Mouse (Mus musculus) left cerebral cortex, postnatal 25 days (tissue): Measurements from ENCODE around the gene Pou2f1. TPM values are rescaled to one million over a fixed set of nuclear protein-coding genes. Genes with fewer than 3 reads are reported as not detected.

ENCODE experiments used
- DNase-seq, 2 experiments: peaks; one replicate each; pipeline ENCODE4 v3.0.0; 2022; ENCODE audit warnings: low spot score in 2 of 2, mixed read lengths in 1 of 2
- intact Hi-C: fragments of 180-260 bp; cut with DNase I; formaldehyde crosslinking; loops from one replicate; pipeline ENCODE4 v1.15.1; 2025
- total RNA-seq, 2 experiments: library from RNA; stranded (reverse); gene quantifications; 2 replicates each; pipeline ENCODE4 v1.2.3; 2021

Pou2f1 gene
- total RNA-seq, 2 experiments from 2014 or later = 14.3 to 21.5 TPM

DNA sequence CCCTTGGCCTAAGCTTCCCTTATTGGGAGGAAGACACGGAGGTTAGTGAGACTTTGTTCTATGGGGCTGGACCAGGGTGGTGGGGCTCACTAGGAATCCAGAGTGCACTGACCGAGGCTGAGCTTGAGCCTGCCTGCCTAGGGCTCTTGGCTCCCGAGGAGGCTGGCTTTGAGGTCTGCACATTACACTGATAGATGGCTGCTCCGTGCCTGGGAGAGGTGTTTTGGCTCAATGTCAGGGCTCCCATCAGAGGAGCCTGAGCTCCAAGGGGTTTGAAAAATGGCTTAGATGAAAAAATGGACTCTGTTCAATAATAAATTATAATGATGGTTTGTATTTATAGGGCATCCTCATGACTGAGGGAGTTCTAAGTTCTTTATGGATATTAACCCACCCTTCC is 169.2 kb downstream of the Pou2f1 start:
- intact Hi-C loops = no loop called here
- no peak for DNase-seq

DNA sequence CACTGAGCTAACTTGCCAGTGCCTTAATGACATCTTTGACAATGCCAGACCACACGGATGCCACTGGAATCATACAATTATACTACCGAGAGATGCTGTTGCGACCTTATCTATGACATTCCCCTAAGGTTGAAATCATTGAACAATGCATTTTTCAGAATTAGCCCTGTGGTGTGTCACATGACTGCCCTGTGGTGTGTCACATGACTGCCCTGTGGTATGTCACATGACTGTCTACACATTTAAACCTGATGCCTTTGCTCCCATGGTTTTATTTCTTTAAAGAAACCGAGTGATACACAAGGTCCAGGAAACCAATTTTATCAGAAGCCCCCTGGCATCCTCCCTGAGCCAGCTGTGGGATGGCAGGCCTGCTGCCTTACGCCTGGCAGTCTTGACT is 172.6 kb downstream of the Pou2f1 start:
- intact Hi-C loops = no loop called here
- DNase-seq = no peak

DNA sequence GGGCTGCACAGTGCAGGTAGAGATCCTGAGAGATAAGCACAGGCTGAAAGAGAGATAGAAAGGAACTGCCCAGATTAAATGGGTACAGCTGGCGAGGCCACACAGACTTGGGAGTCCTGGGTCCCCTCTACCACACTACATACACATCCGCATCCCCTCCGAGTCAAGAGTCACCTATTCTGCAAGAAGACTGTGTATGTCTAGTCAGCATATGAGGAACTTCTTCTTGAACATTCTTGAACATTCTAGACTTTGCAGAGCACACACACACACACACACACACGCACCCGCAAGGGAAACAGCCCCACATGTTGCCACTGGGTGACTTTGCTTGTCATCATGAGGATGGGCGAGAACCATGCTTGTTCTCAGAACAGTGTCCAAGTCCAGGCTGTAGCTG is 173.9 kb downstream of the Pou2f1 start:
- DNase-seq = no peak
- intact Hi-C loops = no loop called here

DNA sequence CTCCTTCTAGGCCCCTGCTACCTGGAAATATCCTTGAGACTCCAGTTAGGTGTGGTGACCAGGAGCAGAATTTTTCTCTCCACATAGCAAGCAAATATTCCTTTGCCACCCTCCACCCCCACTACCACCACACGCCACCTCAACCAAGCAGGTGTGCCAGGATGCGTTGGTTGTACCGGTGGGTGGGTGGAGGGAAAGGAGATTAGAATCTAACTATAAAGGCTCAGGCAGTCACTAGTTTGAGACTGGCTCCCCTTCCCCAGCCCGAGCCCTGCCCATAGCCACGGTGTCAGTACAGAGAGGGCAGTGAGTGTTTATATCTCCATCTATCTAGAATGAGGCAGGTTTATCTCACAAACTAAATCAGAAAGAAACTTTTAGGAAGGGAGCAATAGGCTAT is 174.3 kb downstream of the Pou2f1 start:
- intact Hi-C loops = no loop called here
- no peak for DNase-seq

DNA sequence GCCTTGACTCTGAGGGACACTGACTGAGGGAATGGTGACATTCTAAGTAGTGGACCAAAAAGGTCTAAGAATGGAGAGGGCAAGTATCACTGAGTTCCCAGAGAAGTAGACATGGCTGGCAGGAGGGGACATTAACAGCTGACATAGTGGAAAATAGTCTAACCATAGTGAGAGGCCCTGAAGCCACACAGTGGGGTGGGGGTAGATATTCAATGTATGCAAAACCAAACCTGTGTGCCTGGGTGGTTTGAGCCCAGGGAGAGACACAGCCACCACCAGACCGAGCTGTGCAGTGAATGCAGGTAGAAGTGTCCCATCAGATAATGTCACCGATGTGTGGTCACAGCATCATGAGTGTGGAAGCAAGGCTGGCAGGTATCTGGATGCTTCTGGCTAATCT is 180.4 kb downstream of the Pou2f1 start:
- no peak for DNase-seq
- intact Hi-C loops = no loop called here

DNA sequence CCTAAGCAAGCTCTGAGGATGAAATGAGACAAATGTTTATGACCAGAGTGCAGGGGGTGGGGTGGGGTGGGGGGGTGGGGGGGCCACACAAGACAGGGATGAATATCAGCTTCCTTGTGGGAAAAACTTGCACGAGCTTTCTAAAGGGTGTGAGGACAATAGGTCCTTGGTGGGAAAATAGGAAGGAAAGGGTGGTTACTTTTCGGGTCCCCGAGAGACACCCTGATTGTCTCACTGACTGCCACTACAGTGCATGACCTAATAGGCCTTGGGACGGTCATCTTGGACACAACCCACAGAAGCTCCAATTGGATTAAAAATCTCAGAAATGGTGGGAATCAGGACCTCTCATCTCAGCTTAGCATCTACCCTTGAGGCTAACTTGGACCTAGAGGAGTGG is 183.3 kb downstream of the Pou2f1 start:
- no peak for DNase-seq
- intact Hi-C loops = no loop called here

DNA sequence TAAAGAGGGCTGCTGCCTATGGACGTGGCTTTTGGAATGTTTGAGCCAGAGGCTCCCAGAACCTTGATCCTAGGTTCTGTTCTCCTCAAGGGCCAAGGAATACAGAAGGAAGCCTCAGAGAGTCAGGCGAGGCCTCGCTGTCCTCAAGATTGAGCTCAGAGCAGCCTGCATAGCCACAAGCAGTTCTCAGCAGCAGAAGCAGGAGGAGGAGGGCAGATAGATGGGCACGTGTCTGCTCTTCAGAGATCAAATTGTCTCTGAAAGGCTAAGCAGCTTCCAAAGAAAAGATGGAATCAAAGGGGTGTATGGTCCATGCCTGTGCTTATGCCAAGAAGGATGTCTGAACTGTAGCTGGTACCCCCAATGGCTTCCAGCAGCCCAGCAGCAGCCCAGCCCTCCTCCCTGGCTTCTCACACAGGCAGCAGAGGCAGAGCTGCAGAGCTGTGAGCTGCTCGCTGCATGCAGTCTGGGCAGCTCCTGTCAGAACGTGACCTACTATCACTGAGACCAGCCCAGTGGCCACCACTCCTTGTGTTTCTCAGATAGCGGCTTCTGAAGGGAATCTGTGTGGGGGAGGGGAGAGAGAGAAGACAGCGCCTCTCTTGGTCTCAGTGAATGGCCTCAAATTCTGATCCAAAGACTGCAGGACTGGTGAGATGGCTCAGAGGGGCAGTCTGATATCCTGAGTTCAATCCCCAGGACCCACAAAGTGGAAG is 184.2 kb downstream of the Pou2f1 start:
- DNase-seq = no peak
- intact Hi-C loops = no loop called here

DNA sequence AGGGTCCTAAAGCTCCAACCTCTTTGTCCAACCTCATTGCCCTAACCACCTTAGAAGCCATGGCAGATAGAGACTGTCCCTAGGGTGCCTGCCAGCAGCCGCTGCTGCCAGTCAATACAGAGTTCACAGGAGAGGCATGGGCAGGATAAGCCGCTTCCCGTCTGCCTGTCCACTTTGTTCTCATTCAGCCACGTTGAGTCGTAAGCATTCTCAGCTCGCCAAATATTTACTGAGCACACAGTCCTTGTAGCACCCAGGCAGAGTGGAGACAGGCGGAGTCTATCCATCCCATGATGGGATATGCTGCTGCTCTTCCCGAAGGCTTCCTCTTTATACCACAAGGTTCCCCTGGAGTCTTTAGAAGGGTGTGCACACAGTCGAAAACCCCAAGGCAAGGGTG is 185.2 kb downstream of the Pou2f1 start:
- no peak for DNase-seq
- intact Hi-C loops = no loop called here

DNA sequence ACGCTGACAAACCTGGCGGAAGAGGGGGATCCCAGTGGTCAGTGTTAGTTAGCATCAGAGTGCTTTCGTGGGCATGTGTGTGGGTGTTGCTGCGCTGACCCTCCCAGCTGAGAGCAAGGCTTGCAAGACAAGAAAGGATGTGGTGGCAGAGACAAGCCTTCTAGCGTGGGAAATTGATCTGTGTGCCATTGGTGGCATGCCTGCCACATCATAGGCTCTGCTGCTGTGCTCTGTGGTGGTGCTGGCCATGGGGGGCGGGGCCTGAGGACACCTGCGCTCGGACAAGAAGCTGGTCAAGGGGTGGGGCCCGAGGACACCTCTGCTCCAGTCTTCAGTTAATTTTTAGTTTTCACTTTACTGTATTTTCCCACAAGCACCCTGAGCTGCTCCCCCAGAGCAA is 186.1 kb downstream of the Pou2f1 start:
- no peak for DNase-seq
- intact Hi-C loops = no loop called here

Other genes starting within 250 kb of the Pou2f1 start
- gene Creg1, start 238.9 kb downstream of the Pou2f1 start, total RNA-seq = 10 to 100 TPM; 27.1 to 28.5 TPM
- gene Cd247, start 214.0 kb downstream of the Pou2f1 start, total RNA-seq = not detected
- gene Dusp27, start 125.2 kb upstream of the Pou2f1 start, total RNA-seq = under 1 TPM; 0.21 TPM
- not detected for gene Gpa33, start 127.6 kb upstream of the Pou2f1 start, total RNA-seq
- under 1 TPM in 1 of 2 experiments, not detected in 1; 0.57 TPM for gene Mael, start 236.1 kb upstream of the Pou2f1 start, total RNA-seq